Mouse (Mus musculus) heart, adult 18-20 months (tissue): ENCODE results near the gene Snrk. TPM values are rescaled to one million over a fixed set of nuclear protein-coding genes. Genes with fewer than 3 reads are reported as not detected.

Experiments used
- DNase-seq, 2 experiments: peaks; one replicate each; pipeline ENCODE4 v3.0.0; 2021 to 2022; ENCODE audit warnings: mixed read lengths in 1 of 2
- total RNA-seq, 2 experiments: library from RNA; stranded (reverse); gene quantifications; 2 replicates each; pipeline ENCODE4 v1.2.3; 2021

Gene Snrk
- total RNA-seq, 2 experiments from 2014 or later = 163 to 170 TPM

- DNase-seq = no peak
Measured at GRCm38 (mm10) chr9:122107701-122108375, 9.2 kb upstream of the Snrk start.

GRCm38 (mm10) chr9:122109553-122110225 lies 7.4 kb upstream of the Snrk start:
- DNase-seq = peak; percentile 87 to 93

- DNase-seq = no peak
Measured at GRCm38 (mm10) chr9:122110508-122110907, 6.6 kb upstream of the Snrk start.

GRCm38 (mm10) chr9:122110921-122111320 lies 6.1 kb upstream of the Snrk start:
- DNase-seq = no peak

- DNase-seq = peak in 1 of 2 experiments; percentile 58
Measured at GRCm38 (mm10) chr9:122115552-122115951, 1.5 kb upstream of the Snrk start.

- DNase-seq = peak in 1 of 2 experiments; percentile 61
Measured at GRCm38 (mm10) chr9:122116359-122116758, 707 bp upstream of the Snrk start.

GRCm38 (mm10) chr9:122117692-122118529 lies 845 bp downstream of the Snrk start:
- DNase-seq = peak in 1 of 2 experiments; percentile 74

- DNase-seq = peak; percentile 86
Measured at GRCm38 (mm10) chr9:122120089-122120488, 3.0 kb downstream of the Snrk start.

- DNase-seq = no peak
Measured at GRCm38 (mm10) chr9:122122113-122122512, 5.0 kb downstream of the Snrk start.

- DNase-seq = no peak
Measured at GRCm38 (mm10) chr9:122123181-122123580, 6.1 kb downstream of the Snrk start.

- DNase-seq = no peak
Measured at GRCm38 (mm10) chr9:122125723-122126290, 8.7 kb downstream of the Snrk start.

GRCm38 (mm10) chr9:122126790-122127189 lies 9.7 kb downstream of the Snrk start:
- DNase-seq = no peak

- DNase-seq = no peak
Measured at GRCm38 (mm10) chr9:122127271-122127785, 10.3 kb downstream of the Snrk start.

- peak; percentile 53 to 59 for DNase-seq
Measured at GRCm38 (mm10) chr9:122128686-122129085, 11.6 kb downstream of the Snrk start.

GRCm38 (mm10) chr9:122130666-122131065 lies 13.6 kb downstream of the Snrk start:
- DNase-seq = no peak

- no peak for DNase-seq
Measured at GRCm38 (mm10) chr9:122132145-122132544, 15.1 kb downstream of the Snrk start.

GRCm38 (mm10) chr9:122135095-122135884 lies 18.2 kb downstream of the Snrk start:
- DNase-seq = peak; percentile 53 to 68

- DNase-seq = no peak
Measured at GRCm38 (mm10) chr9:122135885-122136170, 18.8 kb downstream of the Snrk start.

GRCm38 (mm10) chr9:122137960-122138359 lies 20.9 kb downstream of the Snrk start:
- no peak for DNase-seq

GRCm38 (mm10) chr9:122138371-122139029 lies 21.4 kb downstream of the Snrk start:
- no peak for DNase-seq

- DNase-seq = no peak
Measured at GRCm38 (mm10) chr9:122139236-122139635, 22.2 kb downstream of the Snrk start.
